Mouse (Mus musculus): ENCODE results near the gene Gm28729. TPM values are rescaled to one million over a fixed set of nuclear protein-coding genes. Genes with fewer than 3 reads are reported as not detected.
"Not testable (repeated sequence)": the region's sequence is repeated elsewhere in the genome, so short reads cannot be mapped to it uniquely, and the experiment has no call there.

Gene Gm28729
- polyA plus RNA-seq, 1 experiment from 2014 or later, result 0.06 TPM

GRCm38 (mm10) chr9:96521574-96521973 lies 3.5 kb downstream of the Gm28729 start:
- H3K27ac ChIP-seq (replicated peaks); H3K9me3 ChIP-seq (replicated peaks); H3K36me3 ChIP-seq (replicated peaks); ATAC-seq (ENCODE audit: insufficient read depth); H3K27me3 ChIP-seq; H3K4me1 ChIP-seq (replicated peaks); H3K4me2 ChIP-seq; H3K9ac ChIP-seq; H3K4me3 ChIP-seq (replicated peaks): not testable (repeated sequence)
- WGBS (ENCODE audit: insufficient replicate concordance), result 61% methylated on average over 2 of the region's 2 CpGs

GRCm38 (mm10) chr9:96517429-96517828 lies 7.6 kb downstream of the Gm28729 start:
- H3K4me1 ChIP-seq (replicated peaks), result peaks cover 28% of the 10 kb centered on the region
- H3K4me2 ChIP-seq, result no peak overlapping the region
- ATAC-seq (ENCODE audit: insufficient read depth), result 0 out of 2 replicates have a peak, but pooled peaks have one; percentile 56
- H3K4me3 ChIP-seq (replicated peaks), result no peak overlapping the region
- 23% methylated on average over 4 of the region's 4 CpGs for WGBS (ENCODE audit: insufficient replicate concordance)
- H3K27me3 ChIP-seq, result no peaks in the 10 kb centered on the region
- no peaks in the 10 kb centered on the region for H3K9me3 ChIP-seq (replicated peaks)
- H3K36me3 ChIP-seq (replicated peaks), result no peaks in the 10 kb centered on the region
- no peak overlapping the region for H3K27ac ChIP-seq (replicated peaks)
- H3K9ac ChIP-seq, result no peak overlapping the region

- H3K4me2 ChIP-seq, result no peak overlapping the region
Observed at GRCm38 (mm10) chr9:96516806-96517205, 8.3 kb downstream of the Gm28729 start.

GRCm38 (mm10) chr9:96515737-96516136 lies 9.3 kb downstream of the Gm28729 start:
- no peak for ATAC-seq (ENCODE audit: insufficient read depth)

More at GRCm38 (mm10) chr9:96516806-96517205, 8.3 kb downstream of the Gm28729 start:
- Histone ChIP-seq H3K4me1 (replicated peaks) (peaks cover 28% of the 10 kb centered on the region), H3K9me3 (replicated peaks) (no peaks in the 10 kb centered on the region), H3K36me3 (replicated peaks) (no peaks in the 10 kb centered on the region), H3K27me3 (no peaks in the 10 kb centered on the region), H3K9ac (no peak overlapping the region), H3K27ac (replicated peaks) (no peak overlapping the region), H3K4me3 (replicated peaks) (no peak overlapping the region)
- ATAC-seq (ENCODE audit: insufficient read depth), result no peak
- WGBS (ENCODE audit: insufficient replicate concordance), result 53% methylated on average over 3 of the region's 3 CpGs

GRCm38 (mm10) chr9:96514278-96514677 lies 10.8 kb downstream of the Gm28729 start:
- Histone ChIP-seq H3K4me3 (replicated peaks) (no peak overlapping the region), H3K36me3 (replicated peaks) (no peaks in the 10 kb centered on the region), H3K27ac (replicated peaks) (no peak overlapping the region), H3K9me3 (replicated peaks) (no peaks in the 10 kb centered on the region), H3K4me2 (peak overlapping the region; percentile 42), H3K4me1 (replicated peaks) (peaks cover 28% of the 10 kb centered on the region), H3K27me3 (no peaks in the 10 kb centered on the region), H3K9ac (no peak overlapping the region)
- WGBS (ENCODE audit: insufficient replicate concordance), result 9% methylated on average over 5 of the region's 5 CpGs
- peak; percentile 71 for ATAC-seq (ENCODE audit: insufficient read depth)

More at GRCm38 (mm10) chr9:96515737-96516136, 9.3 kb downstream of the Gm28729 start:
- Histone ChIP-seq H3K9me3 (replicated peaks) (no peaks in the 10 kb centered on the region), H3K27ac (replicated peaks) (no peak overlapping the region), H3K4me3 (replicated peaks) (no peak overlapping the region), H3K4me1 (replicated peaks) (peaks cover 28% of the 10 kb centered on the region), H3K4me2 (no peak overlapping the region), H3K9ac (no peak overlapping the region), H3K27me3 (no peaks in the 10 kb centered on the region), H3K36me3 (replicated peaks) (no peaks in the 10 kb centered on the region)
- 56% methylated on average over 5 of the region's 5 CpGs for WGBS (ENCODE audit: insufficient replicate concordance)

- WGBS (ENCODE audit: insufficient replicate concordance), result 42% methylated on average over 10 of the region's 10 CpGs
- H3K9ac ChIP-seq, result no peak overlapping the region
- H3K4me2 ChIP-seq, result no peak overlapping the region
- H3K36me3 ChIP-seq (replicated peaks), result no peaks in the 10 kb centered on the region
- H3K9me3 ChIP-seq (replicated peaks), result no peaks in the 10 kb centered on the region
- H3K4me3 ChIP-seq (replicated peaks), result no peak overlapping the region
- ATAC-seq (ENCODE audit: insufficient read depth), result no peak
- H3K27ac ChIP-seq (replicated peaks), result no peak overlapping the region
- no peaks in the 10 kb centered on the region for H3K27me3 ChIP-seq
- no peaks in the 10 kb centered on the region for H3K4me1 ChIP-seq (replicated peaks)
Observed at GRCm38 (mm10) chr9:96506011-96506498, 19.0 kb downstream of the Gm28729 start.

GRCm38 (mm10) chr9:96505156-96505555 lies 19.9 kb downstream of the Gm28729 start:
- H3K4me2 ChIP-seq, result no peak overlapping the region
- H3K27me3 ChIP-seq, result no peaks in the 10 kb centered on the region
- H3K4me3 ChIP-seq (replicated peaks), result no peak overlapping the region
- ATAC-seq (ENCODE audit: insufficient read depth), result no peak
- 56% methylated on average over 4 of the region's 4 CpGs for WGBS (ENCODE audit: insufficient replicate concordance)
- H3K9ac ChIP-seq, result no peak overlapping the region
- no peaks in the 10 kb centered on the region for H3K36me3 ChIP-seq (replicated peaks)
- no peaks in the 10 kb centered on the region for H3K4me1 ChIP-seq (replicated peaks)
- H3K27ac ChIP-seq (replicated peaks), result no peak overlapping the region
- no peaks in the 10 kb centered on the region for H3K9me3 ChIP-seq (replicated peaks)

GRCm38 (mm10) chr9:96504116-96504895 lies 20.8 kb downstream of the Gm28729 start:
- no peaks in the 10 kb centered on the region for H3K4me1 ChIP-seq (replicated peaks)
- WGBS (ENCODE audit: insufficient replicate concordance), result 73% methylated on average over 17 of the region's 17 CpGs

GRCm38 (mm10) chr9:96502856-96503610 lies 22.0 kb downstream of the Gm28729 start:
- H3K4me2 ChIP-seq, result no peak overlapping the region
- no peak overlapping the region for H3K4me3 ChIP-seq (replicated peaks)
- no peaks in the 10 kb centered on the region for H3K9me3 ChIP-seq (replicated peaks)
- ATAC-seq (ENCODE audit: insufficient read depth), result no peak
- no peaks in the 10 kb centered on the region for H3K36me3 ChIP-seq (replicated peaks)
- H3K27me3 ChIP-seq, result no peaks in the 10 kb centered on the region
- H3K27ac ChIP-seq (replicated peaks), result no peak overlapping the region
- WGBS (ENCODE audit: insufficient replicate concordance), result 65% methylated on average over 6 of the region's 6 CpGs
- H3K4me1 ChIP-seq (replicated peaks), result no peaks in the 10 kb centered on the region
- H3K9ac ChIP-seq, result no peak overlapping the region

More at GRCm38 (mm10) chr9:96504116-96504895, 20.8 kb downstream of the Gm28729 start:
- Histone ChIP-seq H3K4me2 (no peak overlapping the region), H3K27me3 (no peaks in the 10 kb centered on the region), H3K4me3 (replicated peaks) (no peak overlapping the region), H3K9ac (no peak overlapping the region), H3K27ac (replicated peaks) (no peak overlapping the region), H3K9me3 (replicated peaks) (no peaks in the 10 kb centered on the region), H3K36me3 (replicated peaks) (no peaks in the 10 kb centered on the region)
- no peak for ATAC-seq (ENCODE audit: insufficient read depth)

- H3K27ac ChIP-seq (replicated peaks), result no peak overlapping the region
- no peak for ATAC-seq (ENCODE audit: insufficient read depth)
- H3K36me3 ChIP-seq (replicated peaks), result no peaks in the 10 kb centered on the region
- no peaks in the 10 kb centered on the region for H3K4me1 ChIP-seq (replicated peaks)
- H3K27me3 ChIP-seq, result no peaks in the 10 kb centered on the region
- H3K9ac ChIP-seq, result no peak overlapping the region
- H3K4me3 ChIP-seq (replicated peaks), result no peak overlapping the region
- no peak overlapping the region for H3K4me2 ChIP-seq
- 61% methylated on average over 7 of the region's 7 CpGs for WGBS (ENCODE audit: insufficient replicate concordance)
- H3K9me3 ChIP-seq (replicated peaks), result no peaks in the 10 kb centered on the region
Observed at GRCm38 (mm10) chr9:96501217-96501616, 23.8 kb downstream of the Gm28729 start.

GRCm38 (mm10) chr9:96493212-96493611 lies 31.9 kb downstream of the Gm28729 start:
- no peak for ATAC-seq (ENCODE audit: insufficient read depth)
- 43% methylated on average over 3 of the region's 3 CpGs for WGBS (ENCODE audit: insufficient replicate concordance)
- no peak overlapping the region for H3K9ac ChIP-seq

More at GRCm38 (mm10) chr9:96493212-96493611, 31.9 kb downstream of the Gm28729 start:
- H3K36me3 ChIP-seq (replicated peaks), result no peaks in the 10 kb centered on the region
- H3K4me3 ChIP-seq (replicated peaks), result no peak overlapping the region
- H3K4me1 ChIP-seq (replicated peaks), result no peaks in the 10 kb centered on the region; the same call in 1 of the 2 replicates
- no peak overlapping the region for H3K4me2 ChIP-seq
- no peaks in the 10 kb centered on the region for H3K27me3 ChIP-seq
- H3K27ac ChIP-seq (replicated peaks), result no peak overlapping the region
- no peaks in the 10 kb centered on the region for H3K9me3 ChIP-seq (replicated peaks)
